Mouse (Mus musculus): ENCODE measurements around the gene Mtfmt.

Mtfmt gene

DNA sequence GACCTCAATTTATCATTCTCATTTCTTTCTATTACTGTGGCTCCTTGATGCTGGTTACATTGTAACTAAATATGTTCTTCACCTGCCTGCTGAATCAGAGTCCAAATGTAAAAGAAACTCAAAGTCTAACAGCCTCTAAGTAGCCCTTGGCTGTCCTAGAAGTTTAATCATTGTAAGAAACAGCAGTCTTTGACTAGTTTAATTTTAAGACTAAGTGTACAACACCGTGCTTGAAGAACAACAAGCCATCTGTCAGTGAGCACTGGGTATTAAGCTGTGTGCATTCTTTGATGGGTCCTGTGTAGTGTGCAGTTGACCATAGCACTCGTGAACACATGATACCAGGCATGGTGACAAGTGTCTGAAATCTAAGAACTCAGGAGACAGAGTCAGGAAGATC is 8.1 kb upstream of the Mtfmt start:
- in situ Hi-C loops (cut with MboI, MseI) = loop anchor here (10.0 kb wide), 1 partner anchor 977 kb away; no protein-coding TSS in a partner anchor

GRCm38 (mm10) chr9:65428003-65428402 is 7.6 kb upstream of the Mtfmt start:
- in situ Hi-C loops (cut with MboI, MseI) = loop anchor here (10.0 kb wide), 1 partner anchor 977 kb away; no protein-coding TSS in a partner anchor

GRCm38 (mm10) chr9:65430401-65430800 is 5.2 kb upstream of the Mtfmt start:
- in situ Hi-C loops (cut with MboI, MseI) = no loop called here

- in situ Hi-C loops (cut with MboI, MseI) = no loop called here
Measured at GRCm38 (mm10) chr9:65430921-65431320, 4.7 kb upstream of the Mtfmt start.

DNA sequence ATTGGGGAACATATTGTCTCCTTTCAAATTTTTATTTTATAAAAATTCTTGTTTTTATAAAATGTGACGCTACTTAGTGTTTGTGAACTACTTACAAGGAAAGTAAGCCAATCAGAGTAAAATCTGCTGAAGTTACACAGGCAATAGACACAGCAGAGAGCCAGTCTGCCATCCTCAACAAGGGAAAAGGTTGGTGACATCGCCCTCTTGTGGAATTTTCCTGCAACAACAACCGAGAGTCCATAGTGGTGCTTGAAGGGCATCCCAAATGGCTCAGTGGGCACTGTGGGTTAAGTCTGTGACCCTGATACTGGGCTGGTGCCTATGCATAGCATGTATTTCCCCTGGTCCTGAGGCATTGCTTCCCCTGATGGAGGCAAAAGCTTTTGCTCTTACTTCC is 3.3 kb upstream of the Mtfmt start:
- in situ Hi-C loops (cut with MboI, MseI) = no loop called here

DNA sequence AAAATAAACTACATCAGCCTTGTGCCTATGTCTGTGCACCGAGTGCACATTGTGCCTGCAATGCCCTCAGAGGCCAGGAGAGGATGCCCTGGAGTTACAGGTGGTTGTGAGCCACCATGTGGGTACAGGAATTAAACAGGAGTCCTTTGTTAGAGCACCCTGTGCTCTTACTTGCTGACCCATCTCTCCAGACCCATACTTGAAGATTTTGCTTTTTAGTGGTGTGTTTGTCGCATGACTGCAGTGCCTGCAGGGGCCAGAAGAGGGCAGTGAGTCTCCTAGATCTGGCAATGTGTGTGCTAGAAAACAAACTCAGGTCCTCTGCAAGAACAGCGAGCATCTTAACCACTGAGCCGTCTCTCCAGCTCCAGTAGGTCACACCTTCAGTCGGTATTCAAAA is 1.4 kb upstream of the Mtfmt start:
- in situ Hi-C loops (cut with MboI, MseI) = no loop called here

DNA sequence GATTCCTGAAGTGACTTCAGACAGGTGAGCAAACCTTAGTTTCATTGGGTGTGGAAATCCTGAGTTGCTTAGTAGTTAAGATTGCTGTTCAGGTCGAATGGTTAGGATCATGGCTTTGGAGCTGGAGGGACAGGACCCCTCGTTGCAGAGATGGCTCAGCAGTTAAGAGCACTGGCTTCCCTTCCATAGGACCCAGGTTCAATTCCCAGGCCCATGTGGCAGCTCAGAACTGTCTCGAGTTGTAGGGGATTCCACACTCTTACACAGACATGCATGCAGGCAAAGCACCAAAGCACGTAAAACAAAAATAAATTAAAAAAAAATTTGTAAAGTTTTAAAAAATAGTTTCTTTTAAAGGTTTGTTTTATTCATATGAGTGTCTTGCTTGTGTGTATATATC is 371 bp upstream of the Mtfmt start:
- in situ Hi-C loops (cut with MboI, MseI) = no loop called here

GRCm38 (mm10) chr9:65444692-65445091 is 9.1 kb downstream of the Mtfmt start:
- in situ Hi-C loops (cut with MboI, MseI) = no loop called here

DNA sequence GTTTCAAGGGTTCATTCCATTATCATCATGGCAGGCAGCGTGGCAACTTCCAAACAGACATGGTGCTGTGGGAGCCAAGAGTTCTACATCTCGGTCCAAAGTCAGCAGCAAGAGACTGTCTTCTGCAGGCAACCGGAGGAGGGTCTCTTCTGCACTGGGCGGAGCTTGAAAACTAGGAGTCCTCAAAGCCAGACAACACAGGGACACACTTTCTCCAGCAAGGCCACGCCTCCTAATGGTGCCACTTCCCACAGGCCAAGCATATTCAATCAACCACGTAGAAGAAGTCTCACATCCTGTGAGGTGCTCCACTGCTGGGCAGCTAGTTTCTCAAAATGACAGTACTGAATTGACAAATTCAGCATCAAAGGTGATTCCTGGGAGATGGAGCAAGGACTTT is 12.4 kb downstream of the Mtfmt start:
- in situ Hi-C loops (cut with MboI, MseI) = no loop called here

DNA sequence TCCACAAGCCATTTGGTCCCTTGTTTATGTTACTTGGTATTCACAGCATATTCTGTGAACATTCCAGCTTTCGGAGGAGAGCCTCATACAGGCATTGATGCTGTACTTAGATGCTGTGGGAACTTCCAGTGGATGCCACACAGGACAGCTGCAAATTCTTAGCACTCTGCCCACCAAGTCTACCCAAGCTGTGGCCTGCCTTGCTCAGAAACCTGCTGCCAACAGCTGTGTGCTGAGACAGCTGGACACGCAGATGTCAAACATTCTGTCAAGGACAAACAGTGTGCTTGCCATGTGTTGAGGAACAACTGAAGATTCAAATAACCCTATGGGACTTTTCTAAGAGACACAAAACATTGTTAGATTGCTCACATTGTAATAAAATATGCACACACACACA is 23.4 kb downstream of the Mtfmt start:
- in situ Hi-C loops (cut with MboI, MseI) = no loop called here

GRCm38 (mm10) chr9:65460198-65460597 is 24.6 kb downstream of the Mtfmt start:
- in situ Hi-C loops (cut with MboI, MseI) = loop anchor here (5.0 kb wide), 1 partner anchor 122 kb away; the partner anchor contains the start of gene Plekho2

DNA sequence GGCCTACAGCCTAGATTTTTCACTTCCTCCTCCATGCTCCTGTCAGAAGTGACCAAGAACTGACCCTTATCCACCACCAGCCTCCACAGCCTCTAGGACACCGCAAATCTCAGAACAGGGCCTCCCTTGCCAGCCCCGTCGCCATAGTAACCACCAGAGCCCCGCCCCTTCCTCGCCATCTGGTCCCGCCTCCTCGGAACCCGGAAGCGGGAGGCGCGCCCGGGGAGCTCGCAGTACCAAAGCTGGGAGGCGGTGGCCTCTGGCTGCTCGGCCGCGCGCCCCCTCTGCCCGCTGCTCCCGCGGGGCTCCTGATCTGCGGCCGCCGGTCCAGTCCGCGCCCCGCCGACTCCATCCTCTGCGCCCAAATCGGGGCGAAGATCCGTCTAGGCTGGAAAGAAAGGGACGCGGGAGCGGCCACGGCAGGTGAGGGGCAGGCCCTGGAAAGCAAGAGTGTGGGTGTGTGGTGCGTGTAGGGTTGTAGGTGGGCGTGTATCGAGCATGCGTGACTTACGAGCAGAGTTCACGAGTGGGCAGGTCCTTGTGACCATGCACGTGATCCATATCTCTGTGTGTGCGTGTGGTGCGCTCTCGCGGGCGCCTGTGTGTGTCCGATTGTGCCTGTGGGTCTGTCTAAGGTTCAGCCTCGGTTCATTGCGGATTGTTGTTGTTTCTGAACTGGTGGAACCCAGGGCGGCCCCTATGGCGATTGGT is 25.3 kb downstream of the Mtfmt start, which contains the start of gene Spg21:
Gene Spg21, plus strand, starts transcription at position 216 of the 711 bp plus-strand sequence.
- in situ Hi-C loops (cut with MboI, MseI) = loop anchor here (5.0 kb wide), 1 partner anchor 121 kb away; the partner anchor contains the start of gene Plekho2

- in situ Hi-C loops (cut with MboI, MseI) = loop anchor here (5.0 kb wide), 1 partner anchor 120 kb away; the partner anchor contains the start of gene Plekho2
Measured at GRCm38 (mm10) chr9:65462544-65462943, 27.0 kb downstream of the Mtfmt start.

GRCm38 (mm10) chr9:65464161-65464560 is 28.6 kb downstream of the Mtfmt start:
- in situ Hi-C loops (cut with MboI, MseI) = loop anchor here (5.0 kb wide), 1 partner anchor 118 kb away; the partner anchor contains the start of gene Plekho2

GRCm38 (mm10) chr9:65465241-65465640 is 29.7 kb downstream of the Mtfmt start:
- in situ Hi-C loops (cut with MboI, MseI) = no loop called here

GRCm38 (mm10) chr9:65467686-65468085 is 32.1 kb downstream of the Mtfmt start:
- in situ Hi-C loops (cut with MboI, MseI) = no loop called here

- in situ Hi-C loops (cut with MboI, MseI) = no loop called here
Measured at GRCm38 (mm10) chr9:65472769-65473168, 37.2 kb downstream of the Mtfmt start.

DNA sequence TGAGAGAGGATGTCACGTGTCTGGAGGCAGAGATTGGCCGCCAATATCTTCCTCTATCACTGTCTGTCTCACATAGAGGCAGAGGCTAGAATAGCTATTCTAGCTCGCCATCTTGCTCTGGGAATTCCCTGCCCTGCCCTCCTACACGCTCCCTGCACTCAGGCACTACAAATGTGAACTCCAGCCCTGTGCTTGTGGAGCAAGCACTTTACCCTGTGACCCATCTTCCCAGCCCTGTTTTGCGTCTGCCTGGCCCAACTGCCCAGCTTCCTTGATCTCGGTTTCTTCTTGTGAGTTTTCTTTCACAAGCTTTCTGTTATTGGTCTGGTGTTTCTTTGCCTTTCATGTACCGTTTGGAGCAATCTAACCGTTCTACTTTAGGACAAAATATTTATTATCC is 43.6 kb downstream of the Mtfmt start:
- in situ Hi-C loops (cut with MboI, MseI) = no loop called here

- in situ Hi-C loops (cut with MboI, MseI) = no loop called here
Measured at GRCm38 (mm10) chr9:65480071-65480470, 44.5 kb downstream of the Mtfmt start.

DNA sequence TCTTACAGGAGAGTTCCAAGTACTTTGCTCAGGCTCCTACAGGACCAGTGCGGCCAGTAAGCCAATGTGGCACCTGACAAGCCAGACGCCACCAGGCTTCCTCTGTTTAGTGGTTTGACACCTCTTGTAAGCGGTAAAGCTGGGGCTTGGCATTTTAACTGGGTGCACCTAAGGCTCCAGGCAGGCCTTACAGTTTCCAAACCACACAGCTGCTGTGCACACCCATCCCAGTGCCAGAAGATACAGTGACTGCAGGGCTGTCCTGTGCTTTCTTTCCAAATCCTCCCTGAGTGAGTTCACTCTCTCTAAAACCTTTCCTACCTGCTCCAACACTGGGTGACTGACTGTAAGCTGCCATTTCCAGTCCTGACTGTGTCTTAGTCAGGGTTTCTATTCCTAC is 55.9 kb downstream of the Mtfmt start:
- in situ Hi-C loops (cut with MboI, MseI) = no loop called here

GRCm38 (mm10) chr9:65492351-65492750 is 56.8 kb downstream of the Mtfmt start:
- in situ Hi-C loops (cut with MboI, MseI) = no loop called here

GRCm38 (mm10) chr9:65492851-65493250 is 57.3 kb downstream of the Mtfmt start:
- in situ Hi-C loops (cut with MboI, MseI) = no loop called here

- in situ Hi-C loops (cut with MboI, MseI) = no loop called here
Measured at GRCm38 (mm10) chr9:65502146-65502545, 66.6 kb downstream of the Mtfmt start.

Data from T-helper 2 cell (primary cell).